Mouse (Mus musculus): Measurements from ENCODE around the gene Tubgcp6. TPM values are rescaled to one million over a fixed set of nuclear protein-coding genes. Genes with fewer than 3 reads are reported as not detected.

Tubgcp6 gene
- polyA plus RNA-seq, 1 experiment from 2014 or later = 18.3 TPM

- Histone ChIP-seq H3K9me3 (ENCODE audit: control insufficient read depth, low read length) (no peaks in the 10 kb centered on the region), H3K27ac (ENCODE audit: low read depth, low read length) (no peak overlapping the region), H3K4me2 (ENCODE audit: low read depth, low read length) (no peak overlapping the region), H3K27me3 (ENCODE audit: control insufficient read depth, insufficient read depth, low read length) (peaks cover 3% of the 10 kb centered on the region; the same call in 1 of the 2 replicates), H3K9ac (replicated peaks; ENCODE audit: low read depth, low read length) (no peak overlapping the region), H3K4me1 (ENCODE audit: control insufficient read depth, insufficient read depth, low read length) (peaks cover 8% of the 10 kb centered on the region), H3K4me3 (ENCODE audit: low read depth, low read length) (no peak overlapping the region), H3K36me3 (ENCODE audit: control insufficient read depth, insufficient read depth, low read length) (peaks cover 41% of the 10 kb centered on the region)
- 93% methylated on average over 2 of the region's 2 CpGs for WGBS
- no peak for ATAC-seq (ENCODE audit: low read depth)
Observed at GRCm38 (mm10) chr15:89084826-89085225, 38.1 kb downstream of the Tubgcp6 start.

DNA sequence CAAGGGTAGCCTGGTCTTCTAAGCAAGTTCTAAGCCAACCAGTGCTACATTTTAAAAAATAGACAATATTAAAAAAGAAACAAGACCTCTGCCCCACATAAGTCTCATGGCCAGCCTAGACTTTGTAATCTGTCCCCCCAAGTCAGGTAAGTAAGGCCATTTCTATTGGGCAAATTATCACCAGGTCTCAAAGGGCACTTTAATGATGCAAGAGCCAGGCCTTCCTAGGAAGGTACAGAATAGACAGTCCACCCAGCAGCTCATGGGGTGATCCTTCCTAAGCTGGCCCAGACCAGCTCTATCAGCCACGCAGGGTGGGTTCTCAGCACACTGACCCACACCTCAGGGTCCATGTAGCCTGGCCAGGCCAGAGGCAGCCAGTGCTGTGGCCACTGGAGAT lies 39.0 kb downstream of the Tubgcp6 start:
- Histone ChIP-seq H3K4me2 (ENCODE audit: low read depth, low read length) (no peak overlapping the region), H3K9me3 (ENCODE audit: control insufficient read depth, low read length) (no peaks in the 10 kb centered on the region), H3K27ac (ENCODE audit: low read depth, low read length) (no peak overlapping the region), H3K4me1 (ENCODE audit: control insufficient read depth, insufficient read depth, low read length) (0 out of 2 replicates have a peak, but pooled peaks cover 6% of the 10 kb centered on the region), H3K36me3 (ENCODE audit: control insufficient read depth, insufficient read depth, low read length) (peaks cover 41% of the 10 kb centered on the region), H3K4me3 (ENCODE audit: low read depth, low read length) (no peak overlapping the region), H3K27me3 (ENCODE audit: control insufficient read depth, insufficient read depth, low read length) (no peaks in the 10 kb centered on the region), H3K9ac (replicated peaks; ENCODE audit: low read depth, low read length) (no peak overlapping the region)
- 100% methylated on average over 1 of the region's 1 CpGs for WGBS
- ATAC-seq (ENCODE audit: low read depth) = no peak

GRCm38 (mm10) chr15:89078208-89078836 lies 44.6 kb downstream of the Tubgcp6 start:
- ATAC-seq (ENCODE audit: low read depth) = no peak
- peaks cover 24% of the 10 kb centered on the region for H3K4me1 ChIP-seq (ENCODE audit: control insufficient read depth, insufficient read depth, low read length)
- no peak overlapping the region for H3K4me3 ChIP-seq (ENCODE audit: low read depth, low read length)
- no peaks in the 10 kb centered on the region for H3K27me3 ChIP-seq (ENCODE audit: control insufficient read depth, insufficient read depth, low read length)
- no peak overlapping the region for H3K4me2 ChIP-seq (ENCODE audit: low read depth, low read length)
- no peak overlapping the region for H3K27ac ChIP-seq (ENCODE audit: low read depth, low read length)
- peaks cover 16% of the 10 kb centered on the region; the same call in 1 of the 2 replicates for H3K36me3 ChIP-seq (ENCODE audit: control insufficient read depth, insufficient read depth, low read length)
- 78% methylated on average over 9 of the region's 9 CpGs for WGBS
- no peak overlapping the region for H3K9ac ChIP-seq (replicated peaks; ENCODE audit: low read depth, low read length)
- no peaks in the 10 kb centered on the region for H3K9me3 ChIP-seq (ENCODE audit: control insufficient read depth, low read length)

DNA sequence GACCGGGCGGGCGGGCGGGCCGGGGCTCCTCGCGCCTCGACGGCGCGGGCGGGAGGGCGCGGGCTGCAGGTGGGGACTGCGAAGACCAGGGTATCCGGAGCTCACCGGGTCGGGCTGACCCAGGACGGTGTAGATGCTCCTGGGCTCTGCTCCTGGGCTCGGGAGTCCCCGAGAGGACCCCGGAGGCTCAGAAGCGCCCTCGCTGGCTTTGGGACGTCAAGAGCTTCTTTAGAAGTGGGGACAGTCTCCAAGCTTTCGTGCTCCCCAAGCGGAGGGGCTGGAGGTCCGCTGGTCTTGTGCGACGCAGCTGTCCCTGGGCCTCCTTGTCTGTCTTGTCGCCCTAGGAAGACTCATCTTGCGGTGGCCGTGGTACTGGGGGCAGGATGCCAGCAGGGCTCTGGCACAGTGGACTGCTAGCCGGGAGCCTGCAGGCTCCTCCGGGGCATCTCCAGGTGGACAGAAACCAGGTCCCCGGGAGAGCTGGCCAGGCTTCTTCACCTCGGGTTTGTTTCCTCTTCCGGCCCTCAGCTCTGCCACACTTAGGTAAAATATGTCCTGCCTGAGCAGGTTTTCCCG lies 46.7 kb downstream of the Tubgcp6 start:
- no peaks in the 10 kb centered on the region for H3K9me3 ChIP-seq (ENCODE audit: control insufficient read depth, low read length)
- peak; percentile 72 for ATAC-seq (ENCODE audit: low read depth)
- peaks cover 24% of the 10 kb centered on the region for H3K4me1 ChIP-seq (ENCODE audit: control insufficient read depth, insufficient read depth, low read length)
- peak overlapping the region; percentile 81 for H3K27ac ChIP-seq (ENCODE audit: low read depth, low read length)
- H3K9ac ChIP-seq (replicated peaks; ENCODE audit: low read depth, low read length) = peak overlapping the region; percentile 85
- peak overlapping the region; percentile 87 for H3K4me2 ChIP-seq (ENCODE audit: low read depth, low read length)
- WGBS = 0% methylated on average over 23 of the region's 39 CpGs
- H3K36me3 ChIP-seq (ENCODE audit: control insufficient read depth, insufficient read depth, low read length) = no peaks in the 10 kb centered on the region
- no peaks in the 10 kb centered on the region for H3K27me3 ChIP-seq (ENCODE audit: control insufficient read depth, insufficient read depth, low read length)
- peak overlapping the region; percentile 77 for H3K4me3 ChIP-seq (ENCODE audit: low read depth, low read length)

DNA sequence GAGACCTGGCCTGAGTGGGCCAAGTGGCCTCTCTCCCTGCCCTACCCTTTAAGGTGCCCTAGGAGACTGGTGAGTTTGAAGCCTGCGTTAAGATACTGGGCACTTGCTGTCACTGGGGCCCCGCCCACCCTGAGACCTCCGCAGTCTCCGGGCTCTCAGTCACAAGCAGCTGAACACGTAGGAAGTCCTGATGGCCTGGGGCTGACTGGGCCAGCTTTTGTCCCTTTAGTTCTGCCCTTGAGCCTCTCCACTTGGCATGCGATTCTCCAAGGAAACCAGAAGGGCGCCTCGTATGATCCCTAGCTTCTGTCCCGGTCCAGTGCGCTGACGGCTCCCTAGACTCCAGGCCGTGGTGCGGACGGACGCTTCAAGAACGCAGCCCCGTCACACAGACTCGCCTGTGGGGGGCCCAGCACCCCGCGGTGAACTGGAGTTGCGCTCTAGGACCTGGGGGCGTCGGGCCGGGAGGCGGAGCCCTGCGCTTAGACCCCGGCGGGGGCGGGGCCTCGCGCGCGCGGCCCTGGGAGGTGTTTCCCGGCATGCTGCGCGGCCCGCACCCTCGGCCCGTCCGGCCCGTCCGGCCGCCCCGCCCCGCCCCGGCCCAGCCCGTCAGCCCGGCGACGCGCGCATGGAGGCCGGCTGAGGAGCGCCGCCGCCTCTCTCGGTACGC lies 47.3 kb downstream of the Tubgcp6 start:
- no peaks in the 10 kb centered on the region for H3K27me3 ChIP-seq (ENCODE audit: control insufficient read depth, insufficient read depth, low read length)
- H3K27ac ChIP-seq (ENCODE audit: low read depth, low read length) = peak overlapping the region; percentile 81
- H3K4me2 ChIP-seq (ENCODE audit: low read depth, low read length) = peak overlapping the region; percentile 87
- WGBS = 1% methylated on average over 41 of the region's 59 CpGs
- H3K4me1 ChIP-seq (ENCODE audit: control insufficient read depth, insufficient read depth, low read length) = peaks cover 24% of the 10 kb centered on the region
- peak overlapping the region; percentile 85 for H3K9ac ChIP-seq (replicated peaks; ENCODE audit: low read depth, low read length)
- ATAC-seq (ENCODE audit: low read depth) = peak; percentile 91
- no peaks in the 10 kb centered on the region for H3K36me3 ChIP-seq (ENCODE audit: control insufficient read depth, insufficient read depth, low read length)
- no peaks in the 10 kb centered on the region for H3K9me3 ChIP-seq (ENCODE audit: control insufficient read depth, low read length)
- peak overlapping the region; percentile 77 for H3K4me3 ChIP-seq (ENCODE audit: low read depth, low read length)

- no peak; the same call in 1 of the 2 replicates for ATAC-seq (ENCODE audit: low read depth)
- H3K4me3 ChIP-seq (ENCODE audit: low read depth, low read length) = peak within 1 kb of the TSS; percentile 77
- peak within 1 kb of the TSS; percentile 87 for H3K4me2 ChIP-seq (ENCODE audit: low read depth, low read length)
- peaks cover 24% of the 10 kb centered on the region for H3K4me1 ChIP-seq (ENCODE audit: control insufficient read depth, insufficient read depth, low read length)
- H3K27me3 ChIP-seq (ENCODE audit: control insufficient read depth, insufficient read depth, low read length) = no peaks in the 10 kb centered on the region
- H3K36me3 ChIP-seq (ENCODE audit: control insufficient read depth, insufficient read depth, low read length) = no peaks in the 10 kb centered on the region
- H3K27ac ChIP-seq (ENCODE audit: low read depth, low read length) = peak within 1 kb of the TSS; percentile 81
- H3K9ac ChIP-seq (replicated peaks; ENCODE audit: low read depth, low read length) = peak within 1 kb of the TSS; percentile 85
- WGBS = 31% methylated on average over 11 of the region's 11 CpGs
- H3K9me3 ChIP-seq (ENCODE audit: control insufficient read depth, low read length) = no peaks in the 10 kb centered on the region
Observed at GRCm38 (mm10) chr15:89074613-89075477, 48.1 kb downstream of the Tubgcp6 start, which contains the start of gene Trabd. Trabd (plus strand) TSS chr15:89075124.

DNA sequence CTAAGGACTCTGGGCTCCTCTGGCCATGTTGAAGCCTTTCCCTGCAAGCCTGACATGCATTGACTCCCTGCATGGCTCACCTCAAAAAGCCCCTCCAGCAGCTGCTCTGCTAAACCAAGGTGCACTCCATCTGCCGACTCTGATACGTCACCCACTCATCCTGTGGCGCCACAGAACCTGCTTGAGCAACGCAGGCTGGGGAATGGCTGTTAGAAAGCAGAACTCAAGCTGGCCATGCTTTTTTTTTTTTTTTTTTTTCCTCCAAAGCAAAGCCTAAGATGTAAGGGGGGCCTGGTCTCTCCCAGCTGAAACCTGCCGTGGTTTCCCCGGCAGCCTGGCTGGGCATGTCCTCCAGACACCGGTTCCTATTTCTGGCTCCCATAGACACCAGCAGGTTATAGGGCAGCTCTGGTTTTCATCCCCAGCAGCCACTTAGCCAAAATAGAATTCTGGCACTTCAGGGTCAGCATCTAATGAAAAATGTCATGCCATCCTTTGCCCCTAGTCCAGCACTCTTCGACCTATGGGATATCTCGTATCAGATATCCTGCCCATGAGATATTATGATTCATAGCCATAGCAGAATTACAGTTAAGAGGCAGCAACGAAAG lies 48.8 kb downstream of the Tubgcp6 start:
- no peak for ATAC-seq (ENCODE audit: low read depth)
- no peaks in the 10 kb centered on the region for H3K9me3 ChIP-seq (ENCODE audit: control insufficient read depth, low read length)
- no peak overlapping the region; the same call in 1 of the 2 replicates for H3K9ac ChIP-seq (replicated peaks; ENCODE audit: low read depth, low read length)
- H3K4me2 ChIP-seq (ENCODE audit: low read depth, low read length) = no peak overlapping the region
- no peak overlapping the region for H3K27ac ChIP-seq (ENCODE audit: low read depth, low read length)
- H3K4me1 ChIP-seq (ENCODE audit: control insufficient read depth, insufficient read depth, low read length) = peaks cover 24% of the 10 kb centered on the region
- WGBS = 83% methylated on average over 10 of the region's 10 CpGs
- no peaks in the 10 kb centered on the region for H3K27me3 ChIP-seq (ENCODE audit: control insufficient read depth, insufficient read depth, low read length)
- no peaks in the 10 kb centered on the region for H3K36me3 ChIP-seq (ENCODE audit: control insufficient read depth, insufficient read depth, low read length)
- H3K4me3 ChIP-seq (ENCODE audit: low read depth, low read length) = no peak overlapping the region

DNA sequence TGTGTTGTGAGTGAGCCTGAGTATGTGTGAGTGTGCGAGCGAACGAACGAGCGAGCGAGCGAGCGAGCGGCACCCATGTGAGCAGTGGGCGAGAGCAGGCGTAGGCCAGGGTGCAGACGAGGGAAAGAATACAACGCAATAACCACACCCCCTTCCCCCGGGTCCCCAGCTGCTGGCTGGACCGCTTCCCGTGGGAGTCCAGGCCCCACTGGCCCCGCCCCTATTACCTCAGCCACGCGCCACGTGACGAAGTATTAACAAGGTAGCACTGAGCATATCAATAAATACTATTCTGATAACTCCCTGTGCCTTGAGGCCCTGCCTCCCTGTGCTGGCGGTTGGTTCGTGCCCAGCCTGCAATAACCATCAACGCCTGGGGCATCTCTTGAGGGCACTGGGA lies 52.3 kb downstream of the Tubgcp6 start:
- no peak overlapping the region for H3K27ac ChIP-seq (ENCODE audit: low read depth, low read length)
- H3K4me1 ChIP-seq (ENCODE audit: control insufficient read depth, insufficient read depth, low read length) = peaks cover 8% of the 10 kb centered on the region; the same call in 1 of the 2 replicates
- peaks cover 9% of the 10 kb centered on the region; the same call in 1 of the 2 replicates for H3K36me3 ChIP-seq (ENCODE audit: control insufficient read depth, insufficient read depth, low read length)
- peaks cover 10% of the 10 kb centered on the region for H3K27me3 ChIP-seq (ENCODE audit: control insufficient read depth, insufficient read depth, low read length)
- no peak for ATAC-seq (ENCODE audit: low read depth)
- H3K4me3 ChIP-seq (ENCODE audit: low read depth, low read length) = no peak overlapping the region
- H3K9me3 ChIP-seq (ENCODE audit: control insufficient read depth, low read length) = no peaks in the 10 kb centered on the region
- no peak overlapping the region for H3K9ac ChIP-seq (replicated peaks; ENCODE audit: low read depth, low read length)
- WGBS = 62% methylated on average over 24 of the region's 24 CpGs
- no peak overlapping the region for H3K4me2 ChIP-seq (ENCODE audit: low read depth, low read length)

All from neural tube, embryonic 14.5 days (tissue).